Mouse (Mus musculus): Measurements from ENCODE around the gene Add3. TPM values are rescaled to one million over a fixed set of nuclear protein-coding genes. Genes with fewer than 3 reads are reported as not detected.

Gene Add3
- polyA plus RNA-seq, 1 experiment from 2014 or later, result 59.2 TPM

DNA sequence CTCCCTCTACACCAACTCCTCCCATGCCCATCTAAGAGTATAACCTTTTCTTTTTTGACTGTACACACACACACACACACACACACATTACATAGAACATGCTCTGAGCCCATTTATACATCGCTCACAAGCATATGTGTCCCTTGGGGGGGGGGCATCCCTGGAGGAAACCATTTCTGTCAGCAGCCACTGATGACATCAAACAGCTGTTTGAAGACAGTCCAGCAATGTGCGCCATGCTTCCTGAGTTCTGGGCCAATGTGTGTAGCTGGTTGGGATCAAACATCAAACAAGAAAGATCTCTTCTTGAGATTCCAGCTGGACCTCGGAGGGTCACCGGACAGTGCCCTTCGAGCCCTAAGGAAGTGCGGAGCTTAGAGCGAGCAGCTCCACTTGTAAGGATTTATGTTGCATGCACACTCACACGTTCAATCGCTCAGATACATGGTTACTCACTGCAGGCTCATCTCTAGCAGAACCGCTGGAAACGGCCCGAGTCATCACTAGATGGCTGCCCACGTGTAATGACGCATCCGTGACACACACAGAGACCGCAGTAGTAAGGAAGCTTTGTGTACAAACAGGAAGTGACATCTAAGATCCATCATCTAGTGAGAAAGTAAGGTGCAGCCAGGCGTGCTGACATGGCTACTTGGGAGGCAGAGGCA lies 132.9 kb downstream of the Add3 start:
- no peak for ATAC-seq (ENCODE audit: insufficient read depth, low FRiP score, low TSS enrichment)
- Histone ChIP-seq H3K9me3 (ENCODE audit: control insufficient read depth, low read length) (no peaks in the 10 kb centered on the region), H3K4me1 (ENCODE audit: control insufficient read depth, insufficient read depth, low read length) (no peaks in the 10 kb centered on the region), H3K4me2 (ENCODE audit: low read depth) (no peak overlapping the region), H3K4me3 (ENCODE audit: low read depth, low read length) (no peak overlapping the region), H3K36me3 (ENCODE audit: control insufficient read depth, insufficient read depth, low read length) (no peaks in the 10 kb centered on the region), H3K9ac (ENCODE audit: low read length) (no peak overlapping the region), H3K27ac (ENCODE audit: low read depth, low read length) (no peak overlapping the region), H3K27me3 (ENCODE audit: control insufficient read depth, insufficient read depth, low read length) (no peaks in the 10 kb centered on the region)
- WGBS, result 95% methylated on average over 17 of the region's 17 CpGs
- DNase-seq (ENCODE audit: low spot score), result no peak

DNA sequence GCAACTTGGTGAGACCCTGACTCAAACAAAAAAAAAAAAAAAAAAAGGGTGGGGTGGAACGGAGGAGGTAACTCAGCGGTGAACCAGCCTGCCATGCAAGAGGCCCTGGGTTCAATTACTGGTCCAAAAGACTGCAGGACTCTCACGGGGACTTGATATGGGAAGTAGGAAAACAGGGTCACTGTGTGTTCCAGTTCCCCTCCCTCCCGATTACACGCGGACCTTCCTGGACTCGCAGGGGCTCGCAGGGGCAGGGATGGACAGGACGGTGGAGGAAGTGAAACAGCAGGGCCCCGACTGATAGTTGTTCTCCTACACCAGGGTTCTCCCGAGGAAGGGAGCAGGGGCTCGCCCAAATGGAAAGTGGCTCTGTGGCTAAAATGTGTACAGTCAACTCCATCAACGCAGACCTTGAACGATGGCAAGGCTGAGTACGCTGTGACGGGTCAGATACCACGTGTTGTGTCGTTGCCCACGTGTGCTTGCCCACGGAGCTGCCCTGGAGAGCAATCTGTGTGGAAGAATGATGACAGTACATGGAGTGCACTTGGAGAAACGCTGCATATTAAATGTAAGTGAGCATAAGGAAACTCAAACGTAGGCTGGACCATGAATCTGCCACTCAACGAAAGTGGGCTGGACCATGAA lies 133.7 kb downstream of the Add3 start:
- Histone ChIP-seq H3K9ac (ENCODE audit: low read length) (no peak overlapping the region), H3K36me3 (ENCODE audit: control insufficient read depth, insufficient read depth, low read length) (no peaks in the 10 kb centered on the region), H3K4me3 (ENCODE audit: low read depth, low read length) (no peak overlapping the region), H3K27ac (ENCODE audit: low read depth, low read length) (no peak overlapping the region), H3K9me3 (ENCODE audit: control insufficient read depth, low read length) (no peaks in the 10 kb centered on the region), H3K27me3 (ENCODE audit: control insufficient read depth, insufficient read depth, low read length) (no peaks in the 10 kb centered on the region), H3K4me1 (ENCODE audit: control insufficient read depth, insufficient read depth, low read length) (no peaks in the 10 kb centered on the region), H3K4me2 (ENCODE audit: low read depth) (no peak overlapping the region)
- DNase-seq (ENCODE audit: low spot score) (no peak), ATAC-seq (ENCODE audit: insufficient read depth, low FRiP score, low TSS enrichment) (no peak)
- 88% methylated on average over 23 of the region's 23 CpGs for WGBS

DNA sequence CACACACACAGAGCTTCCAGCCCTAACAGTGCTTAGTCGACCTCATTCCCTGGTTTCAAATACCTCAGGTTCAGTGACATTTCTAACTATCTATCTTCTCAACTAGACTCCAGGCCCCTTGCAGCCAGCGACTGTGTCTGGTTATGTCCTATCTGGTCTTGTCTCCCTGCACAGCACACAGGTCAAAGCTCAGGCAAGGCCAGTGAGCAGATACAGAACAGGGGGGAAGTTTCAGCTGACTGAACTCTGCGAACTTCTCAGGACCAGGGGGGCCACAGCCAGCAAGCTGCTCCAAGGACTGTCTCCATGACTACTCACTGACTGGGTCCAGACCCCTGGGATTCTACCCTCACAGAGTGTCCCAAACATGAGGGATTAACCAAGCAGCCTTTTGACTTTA lies 135.0 kb downstream of the Add3 start:
- H3K27ac ChIP-seq (ENCODE audit: low read depth, low read length), result no peak overlapping the region
- no peak overlapping the region for H3K9ac ChIP-seq (ENCODE audit: low read length)
- H3K4me2 ChIP-seq (ENCODE audit: low read depth), result no peak overlapping the region
- H3K36me3 ChIP-seq (ENCODE audit: control insufficient read depth, insufficient read depth, low read length), result no peaks in the 10 kb centered on the region
- DNase-seq (ENCODE audit: low spot score) (no peak), ATAC-seq (ENCODE audit: insufficient read depth, low FRiP score, low TSS enrichment) (no peak)
- no peaks in the 10 kb centered on the region for H3K27me3 ChIP-seq (ENCODE audit: control insufficient read depth, insufficient read depth, low read length)
- 41% methylated on average over 3 of the region's 3 CpGs for WGBS
- no peak overlapping the region for H3K4me3 ChIP-seq (ENCODE audit: low read depth, low read length)
- H3K9me3 ChIP-seq (ENCODE audit: control insufficient read depth, low read length), result no peaks in the 10 kb centered on the region
- no peaks in the 10 kb centered on the region for H3K4me1 ChIP-seq (ENCODE audit: control insufficient read depth, insufficient read depth, low read length)

DNA sequence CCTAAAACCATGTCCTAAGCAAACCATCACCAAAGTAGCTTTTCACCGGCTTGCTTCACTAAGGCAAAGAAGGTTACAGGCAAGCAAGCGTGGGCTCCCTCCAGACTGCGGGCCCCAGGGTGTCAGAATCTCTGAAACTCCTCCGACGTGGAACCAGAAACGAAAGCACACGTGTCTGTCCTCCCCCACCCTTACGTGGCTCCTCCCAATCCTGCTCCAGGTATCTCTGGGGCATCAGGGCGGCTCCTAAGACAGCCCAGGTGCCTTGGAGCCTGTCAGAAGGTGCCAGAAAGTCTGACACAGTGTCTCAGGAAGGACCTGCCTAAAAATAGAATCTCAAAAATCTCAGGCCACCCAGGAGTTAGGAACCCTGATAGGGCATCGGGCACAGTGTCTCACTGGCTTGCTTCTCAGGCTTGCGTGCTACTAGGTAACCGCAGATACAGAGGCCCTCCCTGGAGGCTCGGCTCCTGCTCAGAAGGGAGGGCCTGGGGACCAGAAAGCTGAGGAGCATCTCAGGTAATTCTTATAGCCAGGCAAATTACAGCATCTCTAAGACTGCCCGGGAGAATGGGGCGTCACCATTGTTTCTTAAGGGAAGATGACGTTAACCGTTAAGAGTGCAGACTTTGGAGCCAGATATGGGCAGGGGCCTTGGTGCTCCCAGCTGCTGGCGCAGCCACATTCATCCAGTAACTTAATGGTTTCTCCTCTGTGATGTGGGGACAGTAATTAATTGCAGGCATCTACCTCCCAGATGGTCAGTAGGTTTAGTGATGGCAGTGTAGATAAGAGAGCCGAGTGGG lies 136.9 kb downstream of the Add3 start:
- Histone ChIP-seq H3K27me3 (ENCODE audit: control insufficient read depth, insufficient read depth, low read length) (no peaks in the 10 kb centered on the region), H3K9ac (ENCODE audit: low read length) (no peak overlapping the region), H3K4me1 (ENCODE audit: control insufficient read depth, insufficient read depth, low read length) (no peaks in the 10 kb centered on the region), H3K9me3 (ENCODE audit: control insufficient read depth, low read length) (no peaks in the 10 kb centered on the region), H3K4me3 (ENCODE audit: low read depth, low read length) (no peak overlapping the region), H3K4me2 (ENCODE audit: low read depth) (no peak overlapping the region), H3K27ac (ENCODE audit: low read depth, low read length) (no peak overlapping the region), H3K36me3 (ENCODE audit: control insufficient read depth, insufficient read depth, low read length) (no peaks in the 10 kb centered on the region)
- DNase-seq (ENCODE audit: low spot score), result no peak
- ATAC-seq (ENCODE audit: insufficient read depth, low FRiP score, low TSS enrichment), result no peak
- 76% methylated on average over 19 of the region's 19 CpGs for WGBS

DNA sequence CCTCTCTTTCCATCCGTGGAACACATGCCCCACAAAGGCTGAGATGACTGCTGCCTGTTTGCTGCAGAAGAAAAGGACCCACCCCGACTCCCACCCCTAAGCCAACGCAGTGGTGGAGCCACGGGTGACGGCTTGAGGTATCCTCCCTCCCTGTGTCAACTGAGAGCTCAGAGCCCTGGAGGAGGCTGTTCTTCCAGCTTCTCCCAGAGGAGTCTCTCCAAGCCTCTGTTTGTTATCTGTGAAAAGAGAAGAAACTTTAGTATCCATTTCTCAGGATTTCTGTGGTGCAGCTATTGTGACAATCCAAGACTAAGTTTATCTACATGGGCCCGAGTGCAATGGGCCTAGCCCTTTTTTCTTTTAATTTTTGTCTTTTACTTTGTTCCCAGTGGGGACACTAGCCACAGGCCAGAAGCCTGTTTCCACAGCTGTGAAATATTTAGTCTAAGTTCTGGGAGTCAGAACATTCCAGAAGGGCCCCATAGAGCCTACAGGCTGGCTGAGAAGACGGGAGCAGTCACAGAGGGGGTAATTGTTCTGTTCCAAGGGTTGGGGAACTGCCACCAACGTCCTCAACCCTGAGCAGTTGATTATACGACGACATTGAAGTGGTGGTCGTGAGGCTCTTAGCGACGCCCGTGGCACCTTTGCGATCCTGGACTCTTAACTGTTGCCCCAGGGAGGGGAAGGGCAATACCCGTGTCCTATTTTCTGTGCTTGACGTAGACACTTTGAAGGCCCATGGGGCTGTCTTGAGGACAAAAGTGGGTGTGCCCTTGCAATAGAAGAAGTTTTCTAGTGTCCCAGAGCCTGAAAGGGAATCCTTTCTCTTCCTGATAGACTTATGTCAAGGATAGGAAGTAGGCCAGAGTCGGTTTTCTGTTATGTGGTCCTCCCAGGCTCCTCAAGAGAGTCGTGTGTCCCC lies 138.5 kb downstream of the Add3 start:
- no peak for ATAC-seq (ENCODE audit: insufficient read depth, low FRiP score, low TSS enrichment)
- H3K4me1 ChIP-seq (ENCODE audit: control insufficient read depth, insufficient read depth, low read length), result no peaks in the 10 kb centered on the region
- no peaks in the 10 kb centered on the region for H3K27me3 ChIP-seq (ENCODE audit: control insufficient read depth, insufficient read depth, low read length)
- no peak overlapping the region for H3K4me2 ChIP-seq (ENCODE audit: low read depth)
- 66% methylated on average over 19 of the region's 19 CpGs for WGBS
- H3K4me3 ChIP-seq (ENCODE audit: low read depth, low read length), result no peak overlapping the region
- no peak overlapping the region for H3K9ac ChIP-seq (ENCODE audit: low read length)
- no peak for DNase-seq (ENCODE audit: low spot score)
- no peaks in the 10 kb centered on the region for H3K36me3 ChIP-seq (ENCODE audit: control insufficient read depth, insufficient read depth, low read length)
- H3K9me3 ChIP-seq (ENCODE audit: control insufficient read depth, low read length), result no peaks in the 10 kb centered on the region
- H3K27ac ChIP-seq (ENCODE audit: low read depth, low read length), result no peak overlapping the region

DNA sequence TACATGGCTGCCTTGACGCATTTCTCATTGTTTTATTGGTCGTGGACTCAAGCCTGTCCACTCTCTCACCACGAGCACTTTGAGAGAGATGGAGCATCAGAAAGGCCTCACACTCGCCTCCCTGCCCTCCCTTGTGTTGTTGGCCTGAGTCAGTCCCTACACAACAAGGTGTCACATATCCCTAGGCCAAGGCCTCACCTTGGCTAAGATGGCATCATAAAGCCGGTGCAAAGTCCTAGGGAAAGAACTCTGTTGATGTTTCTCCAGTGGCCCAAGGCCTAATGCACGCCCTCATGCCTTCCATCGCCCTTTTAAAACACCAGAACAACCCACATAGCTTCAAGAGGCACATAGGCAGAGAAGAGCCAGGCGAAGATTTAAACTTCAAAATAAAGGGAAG lies 140.0 kb downstream of the Add3 start:
- DNase-seq (ENCODE audit: low spot score) (no peak), ATAC-seq (ENCODE audit: insufficient read depth, low FRiP score, low TSS enrichment) (no peak)
- WGBS, result 88% methylated on average over 8 of the region's 8 CpGs
- H3K9ac ChIP-seq (ENCODE audit: low read length), result no peak overlapping the region
- peaks cover 3% of the 10 kb centered on the region; the same call in 1 of the 2 replicates for H3K4me1 ChIP-seq (ENCODE audit: control insufficient read depth, insufficient read depth, low read length)
- no peaks in the 10 kb centered on the region for H3K27me3 ChIP-seq (ENCODE audit: control insufficient read depth, insufficient read depth, low read length)
- no peak overlapping the region for H3K27ac ChIP-seq (ENCODE audit: low read depth, low read length)
- H3K4me2 ChIP-seq (ENCODE audit: low read depth), result no peak overlapping the region
- no peaks in the 10 kb centered on the region for H3K36me3 ChIP-seq (ENCODE audit: control insufficient read depth, insufficient read depth, low read length)
- no peak overlapping the region for H3K4me3 ChIP-seq (ENCODE audit: low read depth, low read length)
- no peaks in the 10 kb centered on the region for H3K9me3 ChIP-seq (ENCODE audit: control insufficient read depth, low read length)

DNA sequence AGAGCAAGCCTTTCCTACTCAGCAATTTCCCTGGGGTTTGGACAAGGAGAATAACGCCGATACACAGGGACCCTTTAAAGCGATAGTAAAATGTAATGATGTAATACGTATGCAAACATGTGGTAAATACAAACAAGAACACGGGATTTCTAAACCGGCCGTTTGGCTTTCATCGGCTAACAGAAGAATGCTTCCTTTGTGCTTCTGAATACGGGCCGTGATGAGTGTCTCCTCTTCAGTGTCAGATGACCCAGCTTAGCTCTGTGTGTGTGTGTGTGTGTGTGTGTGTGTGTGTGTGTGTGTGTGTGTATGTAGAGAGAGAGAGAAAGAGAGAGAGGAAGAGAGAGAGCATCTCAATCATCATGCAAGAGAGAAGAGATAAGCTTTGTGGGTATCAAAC lies 142.3 kb downstream of the Add3 start:
- H3K4me3 ChIP-seq (ENCODE audit: low read depth, low read length), result no peak overlapping the region
- H3K27me3 ChIP-seq (ENCODE audit: control insufficient read depth, insufficient read depth, low read length), result no peaks in the 10 kb centered on the region
- 69% methylated on average over 10 of the region's 10 CpGs for WGBS
- no peak overlapping the region for H3K9ac ChIP-seq (ENCODE audit: low read length)
- H3K4me1 ChIP-seq (ENCODE audit: control insufficient read depth, insufficient read depth, low read length), result peaks cover 3% of the 10 kb centered on the region; the same call in 1 of the 2 replicates
- H3K4me2 ChIP-seq (ENCODE audit: low read depth), result no peak overlapping the region
- no peaks in the 10 kb centered on the region for H3K9me3 ChIP-seq (ENCODE audit: control insufficient read depth, low read length)
- no peaks in the 10 kb centered on the region for H3K36me3 ChIP-seq (ENCODE audit: control insufficient read depth, insufficient read depth, low read length)
- DNase-seq (ENCODE audit: low spot score), result no peak
- no peak overlapping the region for H3K27ac ChIP-seq (ENCODE audit: low read depth, low read length)
- no peak for ATAC-seq (ENCODE audit: insufficient read depth, low FRiP score, low TSS enrichment)

DNA sequence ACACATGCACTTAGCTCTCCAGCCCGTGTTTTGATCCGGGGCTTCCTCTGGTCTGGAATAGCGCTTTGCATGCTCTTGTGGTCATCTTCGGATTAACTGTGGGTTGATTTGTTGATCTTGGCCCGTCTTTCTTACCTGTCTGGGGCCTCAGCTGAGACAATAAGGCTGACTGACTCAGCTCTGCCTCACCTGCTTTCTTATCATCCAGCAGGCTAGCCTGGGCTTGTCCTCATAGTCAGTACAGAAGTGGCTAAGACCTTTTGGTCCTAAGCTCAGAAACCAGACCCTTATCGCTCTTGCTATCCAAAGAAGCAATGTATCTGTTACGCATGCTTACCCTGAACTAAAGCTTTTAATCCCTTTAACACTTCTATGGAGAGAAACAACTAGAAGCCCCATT lies 143.5 kb downstream of the Add3 start:
- 87% methylated on average over 7 of the region's 7 CpGs for WGBS
- peaks cover 3% of the 10 kb centered on the region; the same call in 1 of the 2 replicates for H3K4me1 ChIP-seq (ENCODE audit: control insufficient read depth, insufficient read depth, low read length)
- no peaks in the 10 kb centered on the region for H3K9me3 ChIP-seq (ENCODE audit: control insufficient read depth, low read length)
- H3K27me3 ChIP-seq (ENCODE audit: control insufficient read depth, insufficient read depth, low read length), result no peaks in the 10 kb centered on the region
- DNase-seq (ENCODE audit: low spot score) (no peak), ATAC-seq (ENCODE audit: insufficient read depth, low FRiP score, low TSS enrichment) (no peak)
- no peak overlapping the region for H3K27ac ChIP-seq (ENCODE audit: low read depth, low read length)
- no peaks in the 10 kb centered on the region for H3K36me3 ChIP-seq (ENCODE audit: control insufficient read depth, insufficient read depth, low read length)
- no peak overlapping the region for H3K4me3 ChIP-seq (ENCODE audit: low read depth, low read length)
- H3K9ac ChIP-seq (ENCODE audit: low read length), result no peak overlapping the region
- no peak overlapping the region for H3K4me2 ChIP-seq (ENCODE audit: low read depth)
